Mouse (Mus musculus) spleen, adult 2 months (tissue): ENCODE measurements around the gene Abhd4.

Source experiments
- CTCF ChIP-seq: fragments of 200-500 bp; IDR thresholded peaks from 2 replicates; pipeline ENCODE4 v1.5.1; 2011; ENCODE audit warnings: mild to moderate bottlenecking, inconsistent platforms; ENCODE audit not compliant: insufficient read depth, insufficient read length, insufficient replicate concordance; ENCODE audit errors: extremely low read depth
- POLR2A ChIP-seq: fragments of 200-500 bp; IDR thresholded peaks from 2 replicates; pipeline ENCODE4 v1.6.1; 2011; ENCODE audit warnings: low read depth, low read length, inconsistent platforms

GRCm38 (mm10) chr14:54219256-54219655 lies 34.7 kb upstream of the Abhd4 start:
- no peak for TF ChIP-seq CTCF
- TF ChIP-seq POLR2A = no peak
